ENCODE assay signal across 11 mouse cellular contexts in genomic region chr10:99130611-99131010, GRCm38 (mm10). TPM values are rescaled to one million over a fixed set of nuclear protein-coding genes. Genes with fewer than 3 reads are reported as not detected.
A peak's percentile ranks its signal among the peaks of the same experiment; 100 is the strongest.
DNase-seq lines count a peak whose midpoint lies in the region; ATAC-seq and TF ChIP-seq lines count a peak whose summit lies in the region.
"Had no signal": no experiment of that assay in that cellular context is flagged by ENCODE, and none has a peak within 500 bp of the region (broad histone marks: within the 10 kb centered on the region; RNA-seq: fewer than 3 reads in every experiment).

No protein-coding gene starts in this region.

- 0 out of 2 replicates have a peak, but pooled peaks cover 5% of the 10 kb centered on the region for H3K4me1 ChIP-seq in kidney, postnatal 0 days (replicated peaks; ENCODE audit: insufficient read depth, low read length)
- peaks cover 8 to 63% of the 10 kb centered on the region in 2 experiments; a peak in 3 of 4 replicates for H3K4me1 ChIP-seq in CH12.LX (ENCODE audit: control insufficient read depth in 1 of 2, insufficient read depth in 2 of 2)
- no peaks in the 10 kb centered on the region; the same call in 1 of the 2 replicates for H3K4me1 ChIP-seq in heart, postnatal 0 days (ENCODE audit: control insufficient read depth, insufficient read depth)

- ATAC-seq in kidney, postnatal 0 days (replicated peaks; ENCODE audit: low FRiP score, low read depth) = no peak
- ATAC-seq in heart, postnatal 0 days (ENCODE audit: insufficient read depth, low read depth) = no peak
- no peak for ATAC-seq in CD4-positive, CD25-positive, alpha-beta regulatory T cell, adult 4 months

- no peak for TF ChIP-seq RAD21 in CH12.LX (IDR thresholded peaks at IDR 0.05; ENCODE audit: low read depth, low read length)

- H3K9ac ChIP-seq in kidney, postnatal 0 days (ENCODE audit: low read depth, low read length) = no peak overlapping the region
- H3K9ac ChIP-seq in CH12.LX (ENCODE audit: insufficient read depth, low read depth) = no peak overlapping the region
- no peak overlapping the region for H3K9ac ChIP-seq in heart, postnatal 0 days (replicated peaks; ENCODE audit: low read depth, low read length)

- H3K27me3 ChIP-seq in kidney, postnatal 0 days (ENCODE audit: insufficient read depth, low read length) = no peaks in the 10 kb centered on the region
- no peaks in the 10 kb centered on the region for H3K27me3 ChIP-seq in CH12.LX (replicated peaks)
- H3K27me3 ChIP-seq in heart, postnatal 0 days (ENCODE audit: control insufficient read depth, insufficient read depth, low read length) = no peaks in the 10 kb centered on the region

- peak; percentile 26 for DNase-seq in kidney, postnatal 0 days (ENCODE audit: low spot score)
- no peak for DNase-seq in kidney, postnatal 14 days
- DNase-seq in CH12.LX (ENCODE audit: extremely low read depth) = peak; percentile 21
- peak; percentile 21 for DNase-seq in heart, postnatal 0 days (ENCODE audit: low spot score)
- DNase-seq in lung, postnatal 4 days = peak; percentile 37 to 39
- DNase-seq in adrenal gland, adult 2 months = no peak
- no peak for DNase-seq in cerebellum, adult 11-12 months

- dilution Hi-C loops in CH12.LX (cut with MboI; ENCODE audit: extremely low pct_ligation_motif_present, extremely low pct_unique_long_range_greater_than_20kb, low sequenced_read_pairs) = no loop called here

- no peaks in the 10 kb centered on the region for H3K36me3 ChIP-seq in kidney, postnatal 0 days (ENCODE audit: insufficient read depth, low read length)
- H3K36me3 ChIP-seq in CH12.LX (replicated peaks in 1 of 2; ENCODE audit: control insufficient read depth in 1 of 2, insufficient read depth in 1 of 2, low read length in 1 of 2) = peaks cover 8 to 59% of the 10 kb centered on the region in 2 experiments
- H3K36me3 ChIP-seq in heart, postnatal 0 days (replicated peaks; ENCODE audit: control insufficient read depth, insufficient read depth, low read length) = peaks cover 15% of the 10 kb centered on the region; the same call in 1 of the 2 replicates

- in situ Hi-C loops in CH12.LX (cut with MboI; ENCODE audit: low pct_ligation_motif_present, low pct_unique_long_range_greater_than_20kb, low sequenced_read_pairs) = no loop called here

- TF ChIP-seq CTCF in kidney, postnatal 0 days (IDR thresholded peaks at IDR 0.05; ENCODE audit: low read depth) = no peak
- no peak for TF ChIP-seq CTCF in CH12.LX (conservative IDR thresholded peaks at IDR 0.05 in 1 of 2, IDR thresholded peaks at IDR 0.05 in 1 of 2; ENCODE audit: low read depth in 2 of 2, low read length in 2 of 2)
- no peak for TF ChIP-seq CTCF in heart, postnatal 0 days (IDR thresholded peaks at IDR 0.05; ENCODE audit: low read depth)

- no peak overlapping the region for H3K27ac ChIP-seq in kidney, postnatal 0 days
- H3K27ac ChIP-seq in CH12.LX (ENCODE audit: insufficient read depth, low read depth) = no peak overlapping the region
- no peak overlapping the region; the same call in 1 of the 2 replicates for H3K27ac ChIP-seq in heart, postnatal 0 days (ENCODE audit: low read depth)

- no peak overlapping the region for H3K4me3 ChIP-seq in kidney, postnatal 0 days (replicated peaks; ENCODE audit: low read depth, low read length)
- H3K4me3 ChIP-seq in CH12.LX (replicated peaks in 1 of 3; ENCODE audit: low read depth in 2 of 3, low read length in 2 of 3, poor library complexity in 1 of 3) = no peak overlapping the region
- H3K4me3 ChIP-seq in heart, postnatal 0 days (ENCODE audit: low read depth, low read length) = no peak overlapping the region

- H3K79me2 ChIP-seq in CH12.LX (replicated peaks; ENCODE audit: control insufficient read depth, extremely low read depth, insufficient read depth, poor library complexity, severe bottlenecking) = no peaks in the 10 kb centered on the region

- H3K9me3 ChIP-seq in kidney, postnatal 0 days (replicated peaks; ENCODE audit: low read length) = no peaks in the 10 kb centered on the region
- H3K9me3 ChIP-seq in CH12.LX (replicated peaks; ENCODE audit: low read length) = no peaks in the 10 kb centered on the region
- H3K9me3 ChIP-seq in heart, postnatal 0 days (replicated peaks; ENCODE audit: control insufficient read depth, low read length) = no peaks in the 10 kb centered on the region

- TF ChIP-seq EP300 in CH12.LX (IDR thresholded peaks at IDR 0.05; ENCODE audit: low read length) = no peak
- TF ChIP-seq EP300 in heart, postnatal 0 days (IDR thresholded peaks at IDR 0.05; ENCODE audit: low read depth) = no peak

- H3K4me2 ChIP-seq in kidney, postnatal 0 days (ENCODE audit: low read length) = no peak overlapping the region
- H3K4me2 ChIP-seq in CH12.LX (ENCODE audit: insufficient read depth, low read depth, poor library complexity, severe bottlenecking) = no peak overlapping the region
- H3K4me2 ChIP-seq in heart, postnatal 0 days (ENCODE audit: low read depth, low read length) = peak overlapping the region; percentile 16; the same call in 1 of the 2 replicates

- TF ChIP-seq POLR2A in CH12.LX (IDR thresholded peaks at IDR 0.05; ENCODE audit: low read depth, low read length) = no peak

- WGBS in kidney, postnatal 0 days = 38% methylated on average over 6 of the region's 6 CpGs
- WGBS in heart, postnatal 0 days = 20% methylated on average over 6 of the region's 6 CpGs

TF ChIP-seq in CH12.LX, 34 proteins besides CTCF, POLR2A, EP300 and RAD21:
- TF ChIP-seq ZMIZ1 (IDR thresholded peaks at IDR 0.05; ENCODE audit: low read depth, low read length) = no peak
- no peak for TF ChIP-seq IRF4 (IDR thresholded peaks at IDR 0.05; ENCODE audit: low read depth, low read length)
- no peak for TF ChIP-seq MEF2A (IDR thresholded peaks at IDR 0.05; ENCODE audit: borderline replicate concordance, low read depth, low read length)
- TF ChIP-seq CHD1 (IDR thresholded peaks at IDR 0.05; ENCODE audit: low read depth, low read length) = no peak
- no peak for TF ChIP-seq TCF12 (IDR thresholded peaks at IDR 0.05; ENCODE audit: low read depth, low read length)
- TF ChIP-seq NRF1 (IDR thresholded peaks at IDR 0.05; ENCODE audit: low read depth, low read length) = no peak
- TF ChIP-seq UBTF (IDR thresholded peaks at IDR 0.05; ENCODE audit: low read depth, low read length) = no peak
- TF ChIP-seq ZNF384 (IDR thresholded peaks at IDR 0.05; ENCODE audit: low read depth, low read length) = no peak
- TF ChIP-seq HCFC1 (IDR thresholded peaks at IDR 0.05; ENCODE audit: low read depth, low read length) = no peak
- TF ChIP-seq ELF1 (IDR thresholded peaks at IDR 0.05; ENCODE audit: low read depth, low read length) = no peak
- no peak for TF ChIP-seq BHLHE40 (IDR thresholded peaks at IDR 0.05; ENCODE audit: low read depth, low read length)
- no peak for TF ChIP-seq MAX (IDR thresholded peaks at IDR 0.05; ENCODE audit: low read length)
- no peak for TF ChIP-seq CHD2 (IDR thresholded peaks at IDR 0.05; ENCODE audit: low read length)
- TF ChIP-seq E2F4 (IDR thresholded peaks at IDR 0.05; ENCODE audit: insufficient replicate concordance, low read depth, low read length) = no peak
- TF ChIP-seq USF1 (IDR thresholded peaks at IDR 0.05; ENCODE audit: low read depth, low read length) = no peak
- no peak for TF ChIP-seq MXI1 (IDR thresholded peaks at IDR 0.05; ENCODE audit: low read depth, low read length)
- TF ChIP-seq SMC3 (IDR thresholded peaks at IDR 0.05; ENCODE audit: low read depth, low read length) = no peak

RNA-seq across cellular contexts. Expression of gene Phxr2, which starts 4.5 kb away (rescaled TPM):
- not detected in 2 replicates for polyA plus RNA-seq in kidney, postnatal 0 days (2015; fragmentation: Nextera tagmentation; extraction: Ambion mirVana)
- not detected in 2 replicates for total RNA-seq in CH12.LX (2012; rRNA removed)
- not detected in 2 replicates for total RNA-seq in CH12.LX (2014; rRNA removed)
- polyA plus RNA-seq in CH12.LX (2012; ENCODE audit: insufficient read length, low read depth) = not detected in 2 replicates
- not detected in 2 replicates for total RNA-seq in heart, postnatal 0 days (2014; rRNA removed; ENCODE audit: low replicate concordance)
- not detected in 2 replicates for polyA plus RNA-seq in heart, postnatal 0 days (2015; fragmentation: Nextera tagmentation; extraction: Ambion mirVana)
- not detected for total RNA-seq in adrenal gland, adult 2 months (2021)
- polyA plus RNA-seq in adrenal gland, adult 2 months (2012; rRNA removed) = not detected in 2 replicates
- under 1 TPM in 1 of 2 experiments, not detected in 1; 0.47 TPM for polyA plus RNA-seq in CD4-positive, CD25-positive, alpha-beta regulatory T cell, adult 4 months (2017; shearing (Covaris generic))
- total RNA-seq: MEL had no signal
- polyA plus RNA-seq: heart, embryonic 14.5 days; limb, embryonic 14.5 days had no signal

RNA-seq across cellular contexts. Expression of gene Galnt4, which starts 22.7 kb away (rescaled TPM):
- polyA plus RNA-seq in kidney, postnatal 0 days (2015; fragmentation: Nextera tagmentation; extraction: Ambion mirVana) = 9.4 and 9.7 TPM in 2 replicates
- 4.7 and 5.2 TPM in 2 replicates for total RNA-seq in CH12.LX (2012; rRNA removed)
- total RNA-seq in CH12.LX (2014; rRNA removed) = 4.6 and 5.3 TPM in 2 replicates
- polyA plus RNA-seq in CH12.LX (2012; ENCODE audit: insufficient read length, low read depth) = 3.7 and 4.4 TPM in 2 replicates
- total RNA-seq in heart, postnatal 0 days (2014; rRNA removed; ENCODE audit: low replicate concordance) = 3.7 and 5.6 TPM in 2 replicates
- polyA plus RNA-seq in heart, postnatal 0 days (2015; fragmentation: Nextera tagmentation; extraction: Ambion mirVana) = 3.2 and 3.4 TPM in 2 replicates
- total RNA-seq in adrenal gland, adult 2 months (2021) = 1 to 10 TPM; 5.6 to 7.0 TPM
- 0.35 and 0.83 TPM in 2 replicates for polyA plus RNA-seq in adrenal gland, adult 2 months (2012; rRNA removed)
- polyA plus RNA-seq in CD4-positive, CD25-positive, alpha-beta regulatory T cell, adult 4 months (2017; shearing (Covaris generic)) = 1 to 10 TPM; 2.8 to 3.3 TPM

RNA-seq across cellular contexts. Expression of gene Poc1b, which starts 23.8 kb away (rescaled TPM):
- 14.0 and 15.8 TPM in 2 replicates for polyA plus RNA-seq in kidney, postnatal 0 days (2015; fragmentation: Nextera tagmentation; extraction: Ambion mirVana)
- total RNA-seq in CH12.LX (2012; rRNA removed) = 5.0 and 5.6 TPM in 2 replicates
- total RNA-seq in CH12.LX (2014; rRNA removed) = 3.8 and 4.0 TPM in 2 replicates
- polyA plus RNA-seq in CH12.LX (2012; ENCODE audit: insufficient read length, low read depth) = 17.4 and 18.2 TPM in 2 replicates
- 5.2 and 7.4 TPM in 2 replicates for total RNA-seq in heart, postnatal 0 days (2014; rRNA removed; ENCODE audit: low replicate concordance)
- polyA plus RNA-seq in heart, postnatal 0 days (2015; fragmentation: Nextera tagmentation; extraction: Ambion mirVana) = 3.2 and 3.6 TPM in 2 replicates
- total RNA-seq in adrenal gland, adult 2 months (2021) = 10 to 100 TPM; 13.5 to 17.0 TPM
- polyA plus RNA-seq in adrenal gland, adult 2 months (2012; rRNA removed) = 3.7 and 3.8 TPM in 2 replicates
- polyA plus RNA-seq in CD4-positive, CD25-positive, alpha-beta regulatory T cell, adult 4 months (2017; shearing (Covaris generic)) = 10 to 100 TPM; 10.0 TPM

Comparison
In these comparisons a context has a peak if more than half of its experiments do, and no peak if none do; other contexts are left out.
1. DNase-seq: peak in kidney, postnatal 0 days (single experiment), CH12.LX (single experiment), heart, postnatal 0 days (single experiment) and lung, postnatal 4 days (2 of 2); none in kidney, postnatal 14 days (single experiment), adrenal gland, adult 2 months (single experiment) and cerebellum, adult 11-12 months (single experiment).